Mouse (Mus musculus) cerebellum, postnatal 4 days (tissue): Measurements from ENCODE around the gene Cdh13.
"Not testable (repeated sequence)": the region's sequence is repeated elsewhere in the genome, so short reads cannot be mapped to it uniquely, and the experiment has no call there.

Experiments
- DNase-seq, 2 experiments: peaks; one replicate each; pipeline ENCODE4 v3.0.0; 2022; ENCODE audit warnings: low spot score in 2 of 2, mixed read lengths in 1 of 2

Gene Cdh13

DNA sequence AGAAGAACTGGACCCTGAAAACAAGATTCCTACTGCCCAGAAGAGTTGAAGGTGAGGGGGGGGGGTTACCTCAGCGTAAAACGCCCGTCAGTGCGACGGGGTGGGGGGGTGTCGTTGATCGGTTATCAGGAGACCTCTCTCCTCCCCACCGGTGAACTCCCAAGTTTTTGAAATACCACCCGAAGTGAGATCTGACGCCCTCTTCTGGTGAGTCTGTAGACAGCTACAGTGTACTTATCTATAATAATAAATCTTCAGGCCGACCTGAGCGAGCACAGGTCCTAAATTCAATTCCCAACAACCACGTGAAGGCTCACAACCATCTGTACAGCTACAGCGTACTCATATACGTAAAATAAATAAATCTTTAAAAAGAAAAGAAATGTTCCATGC, 1062.1 kb downstream of the Cdh13 start:
- DNase-seq = no peak

DNA sequence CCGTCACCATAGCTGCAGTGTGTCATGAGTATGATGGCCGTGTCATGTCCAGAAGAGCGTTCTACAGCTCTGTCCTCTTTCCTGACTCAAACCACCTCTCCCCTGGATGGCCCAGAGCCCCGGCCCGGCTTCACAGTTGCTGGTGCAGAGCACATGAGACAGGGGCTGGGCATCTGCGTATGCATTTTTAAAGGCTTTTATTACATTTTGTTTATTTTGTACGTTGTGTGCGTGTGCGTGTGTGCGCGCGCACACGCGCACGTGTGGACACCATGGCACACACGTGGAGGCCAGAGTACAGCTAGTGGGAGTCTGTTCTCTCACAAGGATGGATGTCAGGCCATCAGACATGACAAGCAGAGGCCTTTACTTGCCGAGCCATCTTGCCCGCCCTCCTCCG, 1068.1 kb downstream of the Cdh13 start:
- no peak for DNase-seq

DNA sequence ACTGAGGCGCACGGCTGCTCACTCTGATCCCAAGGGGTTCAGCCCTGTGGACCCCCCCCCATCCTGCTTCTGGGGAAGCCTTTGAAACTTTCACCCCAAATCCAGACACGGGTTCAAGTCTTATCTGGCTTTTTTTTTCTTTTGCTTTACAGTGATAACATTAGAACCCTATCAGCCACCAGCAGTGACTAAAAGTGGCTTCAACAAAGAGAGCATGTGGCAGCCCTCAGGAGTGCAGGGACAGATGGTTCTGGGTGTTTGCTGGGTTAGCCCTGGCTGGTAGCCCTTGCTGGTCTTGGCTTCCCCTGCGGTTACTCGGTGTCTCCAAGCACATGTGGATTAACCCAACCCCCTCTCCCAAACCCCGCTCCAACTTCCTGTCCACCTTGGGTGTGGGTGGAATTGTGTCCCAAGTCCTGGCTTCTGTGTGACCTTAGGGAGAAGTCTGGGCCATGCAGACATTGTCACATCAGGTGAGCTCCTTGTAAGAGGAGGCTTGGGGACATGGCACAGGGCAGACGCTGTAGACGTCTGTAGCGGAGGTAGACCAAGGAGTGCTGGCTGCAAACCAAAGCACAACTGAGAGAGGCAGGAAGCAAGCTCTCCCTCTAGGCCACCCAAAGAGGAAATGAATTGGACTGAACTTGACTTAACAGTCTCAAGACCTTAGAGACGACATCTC, 1069.6 kb downstream of the Cdh13 start:
- DNase-seq = no peak

- DNase-seq = no peak
These were observed 1070.1 kb downstream of the Cdh13 start for GRCm38 (mm10) chr8:119353659-119354023.

GRCm38 (mm10) chr8:119356631-119357030, 1073.1 kb downstream of the Cdh13 start:
- not testable (repeated sequence) for DNase-seq

- DNase-seq = no peak
These were observed 1074.6 kb downstream of the Cdh13 start for GRCm38 (mm10) chr8:119358175-119358574.

DNA sequence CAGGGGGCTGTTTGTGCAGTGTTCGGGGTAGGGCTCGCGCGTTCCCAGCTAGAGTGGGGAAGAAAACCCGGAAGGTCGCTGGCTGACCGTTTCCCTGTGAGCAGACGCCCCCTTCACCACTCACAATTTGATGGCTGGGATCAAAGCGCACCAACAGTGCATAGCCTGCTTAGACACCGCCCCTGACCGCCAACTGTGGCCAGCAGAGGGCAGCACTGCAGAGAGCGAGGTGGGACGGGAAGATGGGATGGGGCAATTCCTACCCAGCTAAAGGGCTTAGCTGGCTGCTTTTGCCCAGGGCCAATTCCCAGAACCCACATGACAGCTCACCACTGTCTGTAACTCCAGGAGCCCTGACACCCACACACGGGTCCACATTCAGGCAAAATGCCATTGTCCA, 1075.3 kb downstream of the Cdh13 start:
- peak in 1 of 2 experiments; percentile 72 for DNase-seq

GRCm38 (mm10) chr8:119360686-119361295, 1077.3 kb downstream of the Cdh13 start:
- no peak for DNase-seq
